Mouse (Mus musculus) gastrocnemius, postnatal 36 days (tissue): ENCODE results near the gene Nup35. TPM values are rescaled to one million over a fixed set of nuclear protein-coding genes. Genes with fewer than 3 reads are reported as not detected.
A peak's percentile ranks its signal among the peaks of the same experiment; 100 is the strongest.

Experiments
- DNase-seq, 2 experiments: peaks; one replicate each; pipeline ENCODE4 v3.0.0; 2022
- intact Hi-C: fragments of 180-260 bp; cut with DNase I; formaldehyde crosslinking; loops from one replicate; pipeline ENCODE4 v1.15.1; 2025
- microRNA-seq, 2 experiments: library from miRNA; unstranded; fragments of <30 nt; microRNA quantifications; one replicate each; pipeline ENCODE4 v1.2.0; 2021
- total RNA-seq, 2 experiments: library from RNA; stranded (reverse); gene quantifications; 2 replicates each; pipeline ENCODE4 v1.2.3; 2021

Nup35 gene
- total RNA-seq, 2 experiments from 2014 or later, result 7.2 to 7.7 TPM

DNA sequence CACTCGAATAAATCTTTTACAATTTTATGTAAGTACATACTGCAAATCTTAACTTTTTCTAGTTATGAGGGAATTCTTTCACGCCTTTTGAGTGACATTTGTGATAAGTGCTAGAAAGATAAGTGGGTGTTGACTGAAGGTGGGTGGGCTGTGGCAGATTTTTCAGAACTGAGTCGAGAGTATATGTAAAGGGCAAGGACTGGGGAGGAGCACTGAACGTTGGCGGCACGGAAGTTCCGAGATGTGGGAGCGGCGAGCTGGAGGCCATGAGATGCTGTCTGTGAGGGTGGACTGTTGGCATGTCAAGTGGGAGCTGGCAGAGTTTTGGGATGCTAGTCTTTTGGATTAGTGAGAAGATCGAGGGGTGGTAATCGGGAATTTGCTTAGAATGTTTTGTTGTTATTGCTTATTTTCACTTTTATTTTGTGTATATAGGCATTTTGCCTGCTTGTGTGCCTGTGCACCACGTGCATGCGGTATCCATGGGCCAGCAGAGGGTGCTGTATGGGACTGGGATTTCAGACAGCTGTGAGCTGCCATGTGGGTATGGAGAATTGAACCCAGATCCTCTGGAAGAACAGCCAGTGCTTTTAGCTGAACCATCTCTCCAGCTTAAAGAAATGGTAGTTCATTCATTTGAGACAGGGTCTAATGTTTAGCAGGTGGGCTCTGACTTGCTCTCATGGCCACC is 15.4 kb downstream of the Nup35 start:
- intact Hi-C loops, result no loop called here
- no peak for DNase-seq

DNA sequence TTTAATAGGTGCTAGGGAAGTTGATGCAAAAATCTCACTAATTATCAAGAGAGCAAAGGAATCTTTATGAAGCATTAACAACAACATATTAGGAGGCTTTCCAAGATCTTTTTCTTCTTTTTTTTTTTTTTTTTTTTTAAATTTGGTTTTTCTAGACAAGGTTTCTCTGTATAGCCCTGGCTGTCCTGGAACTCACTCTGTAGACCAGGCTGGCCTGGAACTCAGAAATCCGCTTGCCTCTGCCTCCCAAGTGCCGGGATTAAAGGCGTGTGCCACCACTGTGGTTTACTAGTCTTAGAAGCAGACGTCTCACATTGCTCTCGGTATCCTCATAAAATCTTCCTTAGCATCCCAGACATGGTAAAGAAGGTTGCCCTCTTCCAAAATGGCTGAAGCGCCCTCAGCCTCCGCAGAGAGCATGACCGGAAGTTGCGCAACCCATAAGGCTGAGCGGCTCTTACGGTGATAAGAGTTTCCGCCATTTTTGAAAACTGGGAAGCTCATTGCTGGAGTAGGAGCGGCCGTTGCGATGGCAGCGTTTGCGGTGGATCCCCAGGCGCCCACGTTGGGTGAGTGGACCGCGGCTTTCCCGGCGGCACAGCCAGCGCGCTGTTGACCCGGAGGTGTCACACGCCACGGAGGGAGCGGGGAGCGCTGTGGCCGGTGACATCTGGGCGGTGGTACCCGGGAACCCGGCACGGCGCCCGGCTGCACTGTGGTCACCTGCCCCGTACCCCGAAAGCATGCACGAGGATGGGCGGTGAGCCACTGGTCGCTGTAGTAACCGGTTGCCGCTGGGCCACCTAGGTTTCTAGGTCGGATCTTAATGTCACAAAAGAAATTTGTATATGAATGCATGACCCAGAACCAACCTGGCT is 21.6 kb downstream of the Nup35 start:
- intact Hi-C loops, result loop anchor here (5.0 kb wide), 1 partner anchor 56 kb away; the partner anchor contains the start of gene Nckap1
- peak; percentile 82 to 95 for DNase-seq

DNA sequence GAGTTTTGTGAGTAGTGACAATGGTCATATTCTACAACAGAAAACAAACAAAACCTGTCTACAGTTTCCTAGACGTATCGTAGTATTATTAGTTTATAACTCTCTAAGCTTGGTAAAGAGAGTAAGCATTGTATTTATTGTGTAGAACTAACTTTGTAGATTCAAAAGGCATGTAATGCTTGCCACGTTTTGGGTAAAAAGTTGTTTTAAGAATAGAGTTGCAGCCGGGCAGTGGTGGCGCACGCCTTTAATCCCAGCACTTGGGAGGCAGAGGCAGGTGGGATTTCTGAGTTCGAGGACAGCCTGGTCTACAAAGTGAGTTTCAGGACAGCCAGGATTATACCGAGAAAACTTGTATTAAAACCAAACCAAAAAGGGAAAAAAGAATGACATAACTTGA is 22.4 kb downstream of the Nup35 start:
- intact Hi-C loops, result loop anchor here (5.0 kb wide), 1 partner anchor 57 kb away; the partner anchor contains the start of gene Nckap1
- no peak for DNase-seq

DNA sequence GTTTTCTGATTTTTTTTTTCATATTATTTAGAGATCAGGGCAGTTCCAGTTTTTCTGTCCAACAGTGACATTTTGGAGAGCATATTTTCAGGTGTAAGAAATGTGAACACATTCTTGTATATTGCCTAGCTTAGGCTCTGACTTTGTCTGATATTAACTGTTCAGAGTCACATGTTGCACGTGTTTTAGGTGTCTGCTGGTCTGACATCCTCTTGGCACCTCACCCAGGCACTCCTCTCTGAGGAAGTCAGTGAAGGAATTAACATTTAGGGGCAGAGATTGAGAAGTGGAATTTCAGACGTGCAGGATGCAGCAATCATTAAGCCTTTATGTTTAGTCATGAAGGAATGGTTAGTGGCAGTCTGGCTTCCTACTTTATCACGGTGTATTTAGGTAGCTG is 22.8 kb downstream of the Nup35 start:
- intact Hi-C loops, result loop anchor here (5.0 kb wide), 1 partner anchor 58 kb away; the partner anchor contains the start of gene Nckap1
- DNase-seq, result no peak

DNA sequence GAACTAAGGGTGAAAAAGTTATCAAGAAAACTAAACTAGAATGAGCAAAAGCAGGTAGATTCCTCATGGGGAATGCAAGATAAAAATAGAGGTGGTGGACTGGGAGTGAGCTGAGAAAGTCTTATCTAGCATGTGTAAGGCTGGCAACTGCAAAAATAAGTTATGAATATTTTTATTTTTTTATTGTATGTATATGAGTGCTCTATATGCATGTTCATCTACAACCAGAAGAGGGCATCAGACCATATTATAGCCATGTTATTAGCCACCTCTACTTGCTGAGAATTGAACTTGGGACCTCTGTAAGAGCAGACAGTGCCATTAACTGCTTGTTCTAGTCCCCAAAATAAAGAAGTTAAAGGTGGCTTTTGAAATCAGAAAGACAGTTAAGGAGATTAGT is 44.4 kb downstream of the Nup35 start:
- intact Hi-C loops, result no loop called here
- DNase-seq, result no peak

DNA sequence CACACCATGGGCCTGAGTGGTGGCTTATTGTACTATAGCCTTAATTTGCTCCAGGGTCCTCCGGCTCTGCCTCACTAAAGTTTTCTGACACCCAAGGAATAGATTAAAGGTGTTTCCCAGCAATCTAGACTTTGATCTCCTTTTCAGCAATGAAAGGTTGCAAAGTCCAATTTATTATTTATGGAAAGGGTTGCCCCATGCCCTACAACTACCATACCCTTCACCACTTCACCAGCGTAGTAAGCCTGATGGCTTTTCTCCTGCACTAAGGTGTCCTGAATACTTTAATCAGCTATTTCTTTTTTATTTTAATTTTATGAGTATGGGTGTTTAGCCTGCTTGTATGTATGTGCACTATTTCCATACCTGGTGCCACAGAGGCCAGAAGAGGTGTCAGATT is 45.6 kb downstream of the Nup35 start:
- intact Hi-C loops, result no loop called here
- DNase-seq, result no peak

DNA sequence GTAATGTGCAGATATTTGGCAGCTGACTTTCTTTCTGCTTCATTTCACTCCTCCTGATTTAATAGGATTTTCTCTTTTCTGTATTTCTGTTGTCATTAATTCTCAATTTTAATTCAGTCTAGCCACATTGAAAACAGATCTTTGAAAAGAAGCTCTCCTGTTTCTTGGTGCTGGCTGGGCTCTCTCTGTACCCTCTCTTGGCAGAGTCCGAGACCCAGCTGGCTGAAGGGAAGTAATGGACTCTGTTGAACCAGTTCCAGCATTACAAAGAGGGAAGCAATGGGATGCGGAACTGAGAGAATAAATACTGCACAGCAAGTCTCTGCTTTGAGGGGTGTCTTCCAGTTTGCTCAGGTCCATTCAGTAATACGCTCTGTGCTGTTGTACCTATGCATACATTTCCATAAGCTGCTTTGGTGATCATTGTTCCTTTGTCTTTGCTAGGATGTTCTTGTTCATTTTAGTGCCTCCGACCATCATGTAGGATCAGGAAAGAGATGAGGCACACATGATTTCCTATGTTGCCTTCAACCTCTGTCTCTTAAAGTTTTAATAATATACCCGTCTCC is 50.4 kb downstream of the Nup35 start:
- intact Hi-C loops, result no loop called here

DNA sequence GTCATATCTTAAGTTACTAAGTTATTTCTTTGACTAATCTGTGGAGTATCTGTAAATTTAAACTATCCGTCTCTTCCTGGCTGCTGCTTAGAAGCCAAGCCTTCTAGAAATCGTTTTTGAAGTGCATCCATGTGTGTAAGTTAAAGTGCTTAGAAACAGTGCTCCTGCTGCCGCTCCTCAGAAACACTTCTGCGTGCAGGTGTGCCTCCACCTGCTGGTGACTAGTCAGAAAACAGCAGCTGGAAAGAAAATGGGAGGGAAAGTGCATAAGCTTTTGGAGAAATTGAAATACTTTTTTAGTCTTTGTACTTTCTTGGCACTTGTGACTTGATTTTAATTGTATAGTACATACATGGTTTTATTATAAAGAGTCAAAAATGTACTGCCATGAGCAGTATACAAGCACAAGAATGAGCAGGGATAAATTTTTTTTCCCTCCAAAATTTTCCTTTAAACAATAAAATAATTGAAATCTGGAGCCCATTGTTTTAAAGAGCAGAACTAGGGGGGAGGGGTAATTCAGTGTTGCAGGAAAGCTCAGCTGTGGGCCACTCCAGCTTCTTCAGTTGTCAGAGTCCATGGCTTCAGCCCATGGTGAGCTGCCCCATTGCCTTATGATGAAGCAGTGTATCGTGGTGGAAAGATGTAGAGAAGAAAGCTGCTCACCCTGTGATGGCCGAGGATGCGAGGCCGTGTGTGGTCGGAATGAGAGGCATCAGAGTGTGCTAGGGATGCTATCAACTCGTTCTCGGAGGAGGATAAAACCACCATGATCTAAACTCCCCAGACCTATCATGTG is 53.0 kb downstream of the Nup35 start:
- intact Hi-C loops, result no loop called here
- DNase-seq, result no peak

More for the DNA sequence above, 50.4 kb downstream of the Nup35 start:
- no peak for DNase-seq

DNA sequence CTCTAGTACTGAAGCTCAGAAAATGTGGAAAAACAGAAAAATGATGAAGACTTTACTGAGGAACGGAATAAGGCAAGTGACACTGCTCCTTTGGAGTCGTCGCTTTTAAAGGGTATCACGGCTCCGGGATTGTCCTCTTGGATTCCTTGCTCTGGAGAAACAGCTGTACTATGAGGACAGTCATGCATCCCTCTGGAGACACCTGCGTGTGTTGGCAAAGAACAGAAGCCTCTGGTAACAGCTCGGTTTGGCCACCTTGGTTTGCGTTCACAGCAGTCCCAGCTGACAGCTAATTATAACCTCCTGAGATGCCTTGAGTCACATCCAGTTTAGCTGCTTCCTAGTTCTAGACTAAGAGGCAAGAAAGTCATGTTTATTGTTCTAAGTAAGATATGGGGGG is 61.8 kb downstream of the Nup35 start:
- DNase-seq, result no peak
- intact Hi-C loops, result no loop called here

DNA sequence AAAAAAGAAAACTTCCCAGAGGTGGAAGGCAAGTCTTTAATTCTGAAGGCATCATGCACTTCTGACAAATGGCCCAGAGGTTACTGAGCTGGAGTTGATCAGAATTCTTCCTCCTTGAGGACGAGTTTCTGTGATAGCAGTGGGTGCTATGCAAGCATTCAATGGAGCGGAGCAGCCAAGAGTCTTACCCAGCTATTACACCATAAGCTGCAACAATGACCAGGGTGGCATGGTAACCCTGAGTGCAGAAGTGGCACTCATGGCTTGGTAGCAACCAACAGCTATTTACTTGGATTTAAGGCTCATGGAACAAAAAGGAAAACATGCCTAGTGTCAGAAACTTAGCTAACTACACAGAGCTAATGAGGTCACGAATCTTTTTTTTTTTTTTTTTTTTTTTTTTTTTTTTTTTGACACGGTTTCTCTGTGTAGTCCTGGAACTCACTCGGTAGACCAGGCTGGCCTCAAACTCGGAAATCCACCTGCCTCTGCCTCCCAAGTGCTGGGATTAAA is 66.7 kb downstream of the Nup35 start:
- DNase-seq, result no peak
- intact Hi-C loops, result no loop called here

DNA sequence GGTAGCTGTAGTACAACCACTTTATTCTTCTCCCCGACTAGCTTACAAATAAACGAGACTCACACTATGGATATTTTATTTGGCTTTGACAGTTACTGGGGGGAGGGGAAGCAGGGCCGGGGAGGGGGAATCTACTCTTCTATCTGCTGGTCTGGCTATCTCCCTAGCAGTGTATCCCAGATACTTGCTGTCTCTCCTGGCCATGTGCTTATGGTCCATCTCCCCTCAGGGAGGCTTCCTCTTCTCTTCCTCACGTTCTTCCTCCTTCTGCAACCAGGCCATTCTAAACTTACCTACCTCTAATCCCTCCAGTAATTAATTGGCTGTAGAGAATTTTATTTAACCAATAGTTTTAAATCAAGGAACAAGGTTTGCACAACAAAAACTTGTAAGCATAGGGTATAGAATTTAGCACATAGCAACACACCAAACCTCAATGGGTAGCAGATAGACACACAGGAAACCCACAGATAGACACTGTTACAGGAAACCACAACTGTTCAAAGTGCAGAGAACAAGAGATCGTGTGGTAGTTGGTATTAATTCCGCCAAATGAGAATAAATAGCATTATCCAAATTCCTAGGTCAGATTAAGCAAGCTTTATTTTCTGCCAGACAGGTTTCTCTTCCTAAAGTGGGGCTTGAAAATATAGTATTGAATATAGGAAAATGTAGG is 67.5 kb downstream of the Nup35 start:
- no peak for DNase-seq
- intact Hi-C loops, result no loop called here

DNA sequence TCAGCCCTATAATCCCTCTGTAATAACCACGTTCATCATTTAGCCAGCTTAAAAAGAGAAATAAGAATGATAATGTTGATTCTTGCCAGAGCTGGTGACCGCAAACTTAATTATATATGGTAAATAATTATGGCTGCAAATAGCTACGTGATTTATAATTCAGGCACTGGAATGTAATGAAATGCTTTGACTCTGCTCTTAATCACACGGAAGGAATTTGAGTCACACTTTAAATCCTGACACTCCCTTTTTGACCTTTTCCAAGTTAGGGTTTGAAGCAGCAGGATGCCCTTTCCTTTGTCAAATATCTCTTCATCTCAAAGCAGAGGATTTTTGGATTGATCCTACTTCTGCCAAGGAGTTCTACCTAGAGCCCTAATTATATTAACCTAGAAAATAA is 71.2 kb downstream of the Nup35 start:
- intact Hi-C loops, result no loop called here
- DNase-seq, result no peak

DNA sequence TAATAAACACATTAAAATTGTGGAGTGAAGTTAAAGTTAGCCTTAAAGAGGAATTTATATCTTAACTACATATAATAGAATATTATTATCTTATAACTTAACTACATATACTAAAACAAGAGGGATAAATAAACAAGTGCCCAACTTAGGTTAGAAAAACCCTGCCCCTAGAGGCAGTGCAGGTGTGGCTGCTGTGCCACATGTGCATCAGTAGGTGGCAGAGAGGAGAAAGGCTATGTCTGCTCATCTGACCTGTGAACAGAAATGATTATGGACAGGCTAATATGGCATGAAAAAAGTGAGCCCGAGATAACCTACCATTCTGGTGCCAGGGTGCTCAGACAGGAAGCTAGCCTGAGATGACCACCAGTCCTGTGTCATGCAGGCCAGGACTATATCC is 90.4 kb downstream of the Nup35 start:
- intact Hi-C loops, result no loop called here
- DNase-seq, result no peak

Small RNAs within 50 kb of the gene (microRNA-seq; reads per million reads assigned to microRNA genes)
- gene Mir684-1, result 0 reads per million in 2 experiments

Other genes with a start within 250 kb of the Nup35 start
- gene Frzb, start 169.6 kb upstream of the Nup35 start, total RNA-seq, result 10 to 100 TPM; 17.2 to 19.8 TPM
- 10 to 100 TPM; 42.2 to 43.0 TPM for gene Nckap1, start 35.9 kb upstream of the Nup35 start, total RNA-seq
- gene Dusp19, start 191 bp upstream of the Nup35 start, total RNA-seq, result 1 to 10 TPM; 9.3 to 9.4 TPM